Mouse (Mus musculus): ENCODE data around the gene Fdxr. TPM values are rescaled to one million over a fixed set of nuclear protein-coding genes. Genes with fewer than 3 reads are reported as not detected.

Gene Fdxr
- 15.9 and 18.4 TPM in 2 replicates for polyA plus RNA-seq (2016; fragmentation: Nextera tagmentation; extraction: Ambion mirVana)

DNA sequence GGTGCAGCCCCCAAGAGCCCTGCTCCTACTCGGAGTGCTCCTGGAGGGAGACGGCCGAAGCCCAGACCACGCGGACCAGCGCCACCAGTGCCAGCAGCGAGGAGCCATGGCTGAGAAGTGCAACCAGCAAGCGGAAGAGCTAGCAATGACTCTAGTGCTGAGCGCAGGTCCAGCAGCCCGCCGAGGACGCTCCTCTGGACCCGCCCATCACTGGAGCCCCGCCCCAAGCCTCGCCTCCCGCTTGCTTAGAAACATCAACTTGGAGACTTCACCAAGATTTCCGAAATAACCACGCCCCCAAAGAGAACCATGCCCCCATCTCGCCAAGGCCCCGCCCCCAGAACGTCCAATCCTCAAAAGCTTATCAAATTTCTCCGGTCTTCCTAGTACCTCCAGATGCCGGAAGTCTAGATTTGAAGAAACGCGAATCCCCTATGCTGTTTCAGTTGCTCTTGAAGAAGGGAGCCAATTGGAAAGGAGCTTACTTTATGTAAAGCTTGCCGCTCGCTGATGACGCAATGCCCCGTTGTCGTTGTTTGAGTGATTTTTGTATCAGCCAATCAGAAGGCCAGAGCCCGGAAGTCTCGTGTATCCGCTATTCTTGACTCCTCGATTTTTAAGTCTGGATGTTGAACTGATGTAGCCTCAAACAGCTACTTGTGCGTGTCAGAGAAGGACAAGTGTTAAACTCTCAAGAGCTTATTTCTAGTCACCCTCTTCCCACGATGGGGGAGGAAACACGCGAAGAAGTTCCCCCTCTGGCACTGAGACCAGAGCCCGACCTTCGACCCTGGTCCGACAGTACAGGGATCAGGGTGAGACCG is at the start of gene Fdxr:
Fdxr (minus strand) TSS at position 271 of the 824 bp plus-strand sequence.
- under 1% methylated on average over 42 of the region's 42 CpGs for WGBS
- ATAC-seq (ENCODE audit: low FRiP score, low read depth) = peak; percentile 95

DNA sequence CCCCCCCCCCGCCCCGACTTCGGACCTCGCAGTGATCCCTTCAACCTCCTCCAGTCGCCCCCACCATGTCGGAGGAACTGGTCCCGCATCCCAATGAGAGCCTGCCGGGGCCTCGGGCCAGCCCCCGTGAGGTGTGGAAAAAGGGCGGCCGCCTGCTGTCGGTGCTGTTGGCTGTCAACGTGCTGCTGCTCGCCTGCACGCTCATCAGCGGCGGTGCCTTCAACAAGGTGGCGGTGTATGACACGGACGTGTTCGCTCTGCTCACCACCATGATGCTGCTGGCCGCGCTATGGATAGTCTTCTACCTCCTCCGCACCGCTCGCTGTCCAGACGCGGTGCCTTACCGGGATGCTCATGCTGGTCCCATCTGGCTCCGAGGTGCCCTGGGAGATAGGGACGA is 46.5 kb upstream of the Fdxr start:
- H3K36me3 ChIP-seq = no peaks in the 10 kb centered on the region
- no peak overlapping the region for H3K27ac ChIP-seq (replicated peaks)
- H3K9me3 ChIP-seq = no peaks in the 10 kb centered on the region
- H3K4me3 ChIP-seq = no peak overlapping the region
- 22% methylated on average over 32 of the region's 32 CpGs for WGBS
- ATAC-seq (ENCODE audit: low FRiP score, low read depth) = no peak
- peaks cover 78% of the 10 kb centered on the region for H3K27me3 ChIP-seq
- H3K4me1 ChIP-seq = peaks cover 20% of the 10 kb centered on the region
- H3K4me2 ChIP-seq (replicated peaks) = 0 out of 2 replicates have a peak overlapping the region, but pooled peaks have one; percentile 9
- no peak overlapping the region for H3K9ac ChIP-seq (replicated peaks)

More for the DNA sequence above, at the start of gene Fdxr:
- H3K9ac ChIP-seq (replicated peaks) = peak within 1 kb of the TSS; percentile 78
- peaks cover 18% of the 10 kb centered on the region for H3K4me1 ChIP-seq
- H3K27ac ChIP-seq (replicated peaks) = peak within 1 kb of the TSS; percentile 85
- H3K4me3 ChIP-seq = peak within 1 kb of the TSS; percentile 61
- H3K4me2 ChIP-seq (replicated peaks) = peak within 1 kb of the TSS; percentile 81
- H3K9me3 ChIP-seq = no peaks in the 10 kb centered on the region
- no peaks in the 10 kb centered on the region; the same call in 1 of the 2 replicates for H3K27me3 ChIP-seq
- H3K36me3 ChIP-seq = no peaks in the 10 kb centered on the region

DNA sequence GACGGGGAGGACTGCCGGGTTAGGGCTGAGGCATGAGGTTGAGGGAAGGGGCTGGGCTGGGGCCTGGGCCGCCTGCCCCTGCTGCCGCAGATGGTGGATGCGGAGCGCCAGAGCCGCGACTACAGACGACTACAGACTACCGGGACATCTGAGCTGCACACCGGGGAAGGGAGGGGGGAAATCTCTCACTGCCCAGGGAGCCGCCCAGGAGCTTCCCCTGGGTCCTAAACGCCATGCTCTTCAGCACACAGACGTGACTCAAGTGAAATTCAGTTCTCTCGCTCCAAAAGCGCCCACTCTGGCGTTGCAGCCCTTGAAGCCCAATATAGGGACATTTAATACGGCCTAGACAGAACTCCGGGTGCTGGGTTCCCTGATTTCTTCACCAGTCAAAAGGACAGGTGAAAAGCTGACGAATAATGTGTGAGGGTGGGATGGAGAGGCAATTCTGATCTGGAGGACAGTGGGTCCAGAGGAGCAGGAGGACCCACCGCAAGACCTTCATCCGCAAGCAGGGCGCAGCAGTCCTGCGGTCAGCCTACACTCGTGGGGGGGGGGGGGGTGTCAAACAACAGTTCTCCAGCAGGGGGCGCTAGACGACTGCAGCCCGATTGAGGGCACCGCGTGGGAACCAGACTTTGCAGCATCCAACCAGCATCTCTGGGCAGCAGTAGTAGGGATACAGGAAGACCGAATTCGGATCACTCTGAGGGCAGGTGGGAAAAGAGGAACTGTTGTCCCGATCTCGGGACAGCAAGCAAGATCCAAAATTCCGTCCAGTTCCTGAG is 45.2 kb upstream of the Fdxr start, which contains the start of gene Ush1g:
Ush1g (minus strand) TSS at position 136 of the 788 bp plus-strand sequence.
- no peak within 1 kb of the TSS for H3K27ac ChIP-seq (replicated peaks)
- H3K9ac ChIP-seq (replicated peaks) = no peak within 1 kb of the TSS
- H3K36me3 ChIP-seq = no peaks in the 10 kb centered on the region
- H3K4me1 ChIP-seq = peaks cover 27% of the 10 kb centered on the region
- 4% methylated on average over 35 of the region's 35 CpGs for WGBS
- H3K27me3 ChIP-seq = peaks cover 90% of the 10 kb centered on the region
- H3K9me3 ChIP-seq = no peaks in the 10 kb centered on the region
- ATAC-seq (ENCODE audit: low FRiP score, low read depth) = no peak
- H3K4me3 ChIP-seq = no peak within 1 kb of the TSS
- peak within 1 kb of the TSS; percentile 10 for H3K4me2 ChIP-seq (replicated peaks)

GRCm38 (mm10) chr11:115319704-115320383 is 43.0 kb upstream of the Fdxr start:
- WGBS = 3% methylated on average over 18 of the region's 18 CpGs
- ATAC-seq (ENCODE audit: low FRiP score, low read depth) = no peak

DNA sequence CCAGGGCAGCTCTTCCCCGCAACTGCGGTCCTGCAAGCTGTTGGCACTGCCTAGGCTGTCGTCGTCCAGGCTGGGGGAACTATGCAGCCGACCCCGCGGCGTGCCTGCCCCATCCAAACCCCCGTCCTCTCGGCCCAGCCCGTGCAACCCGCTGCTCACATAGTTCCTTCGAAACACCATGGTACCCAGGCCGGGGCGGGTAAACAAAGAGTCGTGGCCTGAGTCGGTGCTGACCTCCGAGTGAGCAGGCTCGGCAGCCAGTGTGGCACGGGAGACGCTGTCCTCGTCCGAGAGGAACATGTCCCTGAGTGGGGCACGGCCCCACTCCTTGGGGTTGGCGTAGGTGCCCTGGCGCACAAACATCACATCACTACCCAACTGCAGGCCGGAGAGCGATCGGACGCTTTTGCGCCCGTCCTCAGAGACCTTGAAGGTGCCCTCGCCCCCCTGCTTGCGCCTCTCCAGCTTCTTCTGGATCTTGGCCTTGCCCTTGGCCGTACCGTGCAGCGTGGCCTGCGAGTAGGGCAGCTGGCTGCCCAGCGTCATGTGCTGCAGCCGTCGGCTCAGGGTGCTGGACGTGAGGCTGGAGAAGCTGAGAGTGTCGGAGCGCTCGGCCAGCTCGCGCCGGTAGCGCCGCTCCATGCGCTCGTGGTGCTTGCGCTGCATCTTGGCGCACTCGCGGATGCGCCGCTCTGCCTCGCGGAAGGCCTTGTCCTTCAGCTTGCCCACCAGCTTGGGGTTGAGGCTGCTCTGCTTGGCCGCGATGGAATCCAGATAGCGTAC is 41.6 kb upstream of the Fdxr start:
- H3K27me3 ChIP-seq = peaks cover 100% of the 10 kb centered on the region
- no peaks in the 10 kb centered on the region for H3K36me3 ChIP-seq
- WGBS = 4% methylated on average over 63 of the region's 63 CpGs
- no peaks in the 10 kb centered on the region for H3K9me3 ChIP-seq
- H3K4me3 ChIP-seq = peak overlapping the region; percentile 12
- H3K27ac ChIP-seq (replicated peaks) = no peak overlapping the region
- H3K9ac ChIP-seq (replicated peaks) = no peak overlapping the region
- no peak for ATAC-seq (ENCODE audit: low FRiP score, low read depth)
- peaks cover 27% of the 10 kb centered on the region for H3K4me1 ChIP-seq
- peak overlapping the region; percentile 23 for H3K4me2 ChIP-seq (replicated peaks)

More at GRCm38 (mm10) chr11:115319704-115320383, 43.0 kb upstream of the Fdxr start:
- H3K27me3 ChIP-seq = peaks cover 100% of the 10 kb centered on the region
- no peak overlapping the region for H3K4me3 ChIP-seq
- H3K36me3 ChIP-seq = no peaks in the 10 kb centered on the region
- no peak overlapping the region for H3K9ac ChIP-seq (replicated peaks)
- no peaks in the 10 kb centered on the region for H3K9me3 ChIP-seq
- peaks cover 27% of the 10 kb centered on the region for H3K4me1 ChIP-seq
- no peak overlapping the region for H3K27ac ChIP-seq (replicated peaks)
- H3K4me2 ChIP-seq (replicated peaks) = no peak overlapping the region; the same call in 1 of the 2 replicates

GRCm38 (mm10) chr11:115317204-115317603 is 40.4 kb upstream of the Fdxr start:
- no peak overlapping the region for H3K9ac ChIP-seq (replicated peaks)
- no peaks in the 10 kb centered on the region for H3K36me3 ChIP-seq
- peaks cover 99% of the 10 kb centered on the region for H3K27me3 ChIP-seq
- WGBS = 65% methylated on average over 7 of the region's 7 CpGs
- no peaks in the 10 kb centered on the region for H3K9me3 ChIP-seq
- no peak overlapping the region for H3K27ac ChIP-seq (replicated peaks)
- no peak for ATAC-seq (ENCODE audit: low FRiP score, low read depth)
- no peak overlapping the region for H3K4me3 ChIP-seq
- H3K4me1 ChIP-seq = peaks cover 24% of the 10 kb centered on the region
- no peak overlapping the region for H3K4me2 ChIP-seq (replicated peaks)

DNA sequence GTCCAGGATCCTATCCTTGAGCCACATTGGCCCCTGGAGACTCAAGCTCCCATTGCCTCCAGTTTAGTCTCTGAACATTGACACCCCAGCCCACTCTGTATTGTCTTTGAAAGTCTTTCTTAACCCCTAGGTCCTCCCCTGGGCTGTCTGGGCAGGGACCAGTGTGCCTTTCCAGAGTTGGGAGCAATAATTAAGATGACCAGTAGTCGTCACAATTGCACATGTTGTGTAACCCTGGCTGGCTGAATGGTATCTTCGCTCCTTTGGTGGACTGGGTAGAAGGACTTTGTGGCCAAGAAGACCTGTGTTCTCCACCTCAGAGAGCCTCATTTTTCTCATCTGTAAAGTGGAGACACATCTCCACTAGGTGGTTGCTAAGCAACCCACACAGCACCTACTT is 37.4 kb upstream of the Fdxr start:
- peaks cover 10% of the 10 kb centered on the region for H3K4me1 ChIP-seq
- H3K4me3 ChIP-seq = no peak overlapping the region
- 40% methylated on average over 2 of the region's 2 CpGs for WGBS
- H3K27me3 ChIP-seq = peaks cover 76% of the 10 kb centered on the region
- ATAC-seq (ENCODE audit: low FRiP score, low read depth) = no peak
- H3K9me3 ChIP-seq = no peaks in the 10 kb centered on the region
- H3K27ac ChIP-seq (replicated peaks) = no peak overlapping the region
- no peak overlapping the region for H3K4me2 ChIP-seq (replicated peaks)
- H3K36me3 ChIP-seq = no peaks in the 10 kb centered on the region
- no peak overlapping the region for H3K9ac ChIP-seq (replicated peaks)

- Histone ChIP-seq H3K4me1 (peaks cover 8% of the 10 kb centered on the region; the same call in 1 of the 2 replicates), H3K27ac (replicated peaks) (no peak overlapping the region), H3K4me3 (no peak overlapping the region), H3K36me3 (no peaks in the 10 kb centered on the region), H3K4me2 (replicated peaks) (no peak overlapping the region), H3K9me3 (no peaks in the 10 kb centered on the region), H3K9ac (replicated peaks) (no peak overlapping the region), H3K27me3 (peaks cover 42% of the 10 kb centered on the region)
- 47% methylated on average over 1 of the region's 1 CpGs for WGBS
- ATAC-seq (ENCODE audit: low FRiP score, low read depth) = no peak
Observed at GRCm38 (mm10) chr11:115308781-115309180, 31.9 kb upstream of the Fdxr start.

- WGBS = 14% methylated on average over 8 of the region's 8 CpGs
- Histone ChIP-seq H3K4me2 (replicated peaks) (no peak within 1 kb of the TSS), H3K36me3 (no peaks in the 10 kb centered on the region), H3K27ac (replicated peaks) (no peak within 1 kb of the TSS), H3K4me1 (peaks cover 8% of the 10 kb centered on the region; the same call in 1 of the 2 replicates), H3K27me3 (peaks cover 27% of the 10 kb centered on the region; the same call in 1 of the 2 replicates), H3K9me3 (no peaks in the 10 kb centered on the region), H3K9ac (replicated peaks) (no peak within 1 kb of the TSS; the same call in 1 of the 2 replicates), H3K4me3 (no peak within 1 kb of the TSS)
- ATAC-seq (ENCODE audit: low FRiP score, low read depth) = no peak
Observed at GRCm38 (mm10) chr11:115306863-115307262, 30.0 kb upstream of the Fdxr start, which contains the start of gene Otop2. Otop2 (plus strand) TSS chr11:115307163.

DNA sequence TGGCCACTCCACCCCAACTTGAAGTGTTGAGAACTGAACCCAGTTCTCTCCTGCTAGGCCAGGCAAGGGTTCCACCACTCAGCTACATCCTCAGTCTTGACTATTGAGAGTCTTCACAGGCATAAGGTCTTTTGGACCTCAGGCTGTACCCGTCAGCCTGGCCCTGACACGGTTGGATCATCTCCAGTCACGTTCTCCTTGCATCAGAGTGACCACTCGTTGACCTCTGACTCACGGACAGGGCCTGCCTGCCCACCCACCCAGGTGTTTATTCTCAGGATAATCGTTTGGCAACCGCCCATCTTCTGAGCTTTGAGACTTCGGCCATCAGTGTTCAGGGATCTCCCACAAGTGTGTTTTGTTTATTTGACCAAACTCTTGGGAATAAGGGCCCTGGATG is 26.3 kb upstream of the Fdxr start:
- Histone ChIP-seq H3K27me3 (peaks cover 34% of the 10 kb centered on the region), H3K27ac (replicated peaks) (no peak overlapping the region), H3K4me3 (no peak overlapping the region), H3K36me3 (no peaks in the 10 kb centered on the region), H3K9me3 (no peaks in the 10 kb centered on the region), H3K4me2 (replicated peaks) (no peak overlapping the region), H3K4me1 (peaks cover 8% of the 10 kb centered on the region; the same call in 1 of the 2 replicates), H3K9ac (replicated peaks) (no peak overlapping the region)
- 77% methylated on average over 8 of the region's 8 CpGs for WGBS
- ATAC-seq (ENCODE audit: low FRiP score, low read depth) = no peak

GRCm38 (mm10) chr11:115301351-115301750 is 24.5 kb upstream of the Fdxr start:
- Histone ChIP-seq H3K9me3 (no peaks in the 10 kb centered on the region), H3K4me1 (peaks cover 13% of the 10 kb centered on the region; the same call in 1 of the 2 replicates), H3K4me3 (no peak overlapping the region), H3K36me3 (no peaks in the 10 kb centered on the region), H3K27me3 (peaks cover 35% of the 10 kb centered on the region), H3K4me2 (replicated peaks) (no peak overlapping the region), H3K9ac (replicated peaks) (no peak overlapping the region), H3K27ac (replicated peaks) (no peak overlapping the region)
- 97% methylated on average over 2 of the region's 2 CpGs for WGBS
- no peak for ATAC-seq (ENCODE audit: low FRiP score, low read depth)

Data from midbrain, embryonic 12.5 days (tissue).